Mouse (Mus musculus): ENCODE measurements around the gene Pkp4. TPM values are rescaled to one million over a fixed set of nuclear protein-coding genes. Genes with fewer than 3 reads are reported as not detected.

Gene Pkp4
- polyA plus RNA-seq, 1 experiment from 2014 or later, result 23.5 TPM

DNA sequence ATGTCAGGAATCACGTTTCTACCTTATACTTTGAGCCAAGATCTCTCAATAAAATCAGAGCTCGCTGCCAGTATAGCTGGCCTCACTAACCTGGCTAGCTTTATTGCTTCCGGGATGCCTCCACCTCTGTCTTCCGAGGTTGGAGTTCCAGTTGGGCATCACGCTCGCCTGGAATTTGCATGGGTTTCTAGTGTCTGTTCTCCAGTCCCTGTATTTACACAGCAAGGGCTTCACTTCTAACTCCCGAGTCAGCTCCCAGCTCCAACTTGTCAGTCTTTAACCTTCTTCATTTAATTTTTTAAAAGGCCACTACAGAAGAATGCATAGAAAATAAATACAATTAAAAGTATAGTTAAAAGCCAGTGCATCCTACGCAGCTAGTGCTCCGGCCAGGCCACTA lies 47.6 kb downstream of the Pkp4 start:
- Histone ChIP-seq H3K4me3 (ENCODE audit: low read length) (no peak overlapping the region), H3K36me3 (ENCODE audit: insufficient read depth, low read length) (no peaks in the 10 kb centered on the region), H3K9ac (replicated peaks; ENCODE audit: low read length) (no peak overlapping the region), H3K4me2 (replicated peaks; ENCODE audit: low read depth, low read length) (no peak overlapping the region), H3K9me3 (ENCODE audit: low read length) (no peaks in the 10 kb centered on the region), H3K27ac (ENCODE audit: low read length) (no peak overlapping the region), H3K4me1 (ENCODE audit: insufficient read depth, low read length) (peaks cover 19% of the 10 kb centered on the region), H3K27me3 (ENCODE audit: insufficient read depth, low read length) (no peaks in the 10 kb centered on the region)
- no peak for ATAC-seq (ENCODE audit: low FRiP score, low TSS enrichment)
- WGBS, result 50% methylated on average over 9 of the region's 9 CpGs

DNA sequence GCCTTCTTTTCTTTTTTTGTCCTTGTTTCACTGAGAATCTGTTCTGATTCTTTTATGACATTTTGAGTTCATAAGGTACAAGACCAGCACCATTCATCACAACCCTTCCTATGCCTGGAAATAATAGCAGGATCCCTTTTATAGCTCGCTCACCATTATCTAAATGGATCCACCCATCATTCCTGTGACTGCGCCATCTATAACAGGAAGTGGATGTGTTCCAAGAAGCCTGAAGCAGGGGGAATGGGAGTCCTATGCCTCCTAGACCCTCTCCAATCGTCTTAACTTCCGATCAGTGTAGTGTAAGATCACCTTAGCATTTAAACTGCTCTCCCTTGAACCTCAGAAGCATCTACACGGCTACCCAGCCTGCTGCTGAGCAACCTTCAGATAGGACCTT lies 50.4 kb downstream of the Pkp4 start:
- 86% methylated on average over 5 of the region's 5 CpGs for WGBS
- H3K27me3 ChIP-seq (ENCODE audit: insufficient read depth, low read length), result no peaks in the 10 kb centered on the region
- no peaks in the 10 kb centered on the region for H3K9me3 ChIP-seq (ENCODE audit: low read length)
- no peak overlapping the region for H3K27ac ChIP-seq (ENCODE audit: low read length)
- H3K4me3 ChIP-seq (ENCODE audit: low read length), result no peak overlapping the region
- peaks cover 15% of the 10 kb centered on the region for H3K4me1 ChIP-seq (ENCODE audit: insufficient read depth, low read length)
- no peak overlapping the region for H3K4me2 ChIP-seq (replicated peaks; ENCODE audit: low read depth, low read length)
- no peak for ATAC-seq (ENCODE audit: low FRiP score, low TSS enrichment)
- H3K9ac ChIP-seq (replicated peaks; ENCODE audit: low read length), result no peak overlapping the region
- 0 out of 2 replicates have a peak, but pooled peaks cover 2% of the 10 kb centered on the region for H3K36me3 ChIP-seq (ENCODE audit: insufficient read depth, low read length)

DNA sequence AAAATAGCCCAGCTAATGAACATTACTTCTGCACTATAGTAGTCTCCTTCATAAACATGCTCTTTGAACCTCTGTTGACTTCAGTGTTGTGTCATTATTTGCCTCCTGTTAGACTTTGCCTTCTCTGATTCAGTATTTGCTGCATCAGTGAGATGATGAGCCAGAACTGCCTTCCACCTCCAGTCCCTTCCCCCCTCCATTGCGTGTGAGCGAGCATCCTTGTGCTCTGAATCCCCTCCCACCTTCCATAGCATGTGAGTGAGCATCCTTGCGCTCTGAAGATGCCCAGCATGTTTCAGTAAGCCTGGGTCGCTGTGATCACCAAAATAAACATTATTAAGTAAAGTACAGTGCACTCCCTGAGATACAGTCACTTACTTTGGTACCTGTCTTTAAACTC lies 51.8 kb downstream of the Pkp4 start:
- Histone ChIP-seq H3K27me3 (ENCODE audit: insufficient read depth, low read length) (no peaks in the 10 kb centered on the region), H3K27ac (ENCODE audit: low read length) (no peak overlapping the region), H3K4me3 (ENCODE audit: low read length) (no peak overlapping the region), H3K9ac (replicated peaks; ENCODE audit: low read length) (no peak overlapping the region), H3K4me1 (ENCODE audit: insufficient read depth, low read length) (peaks cover 11% of the 10 kb centered on the region), H3K9me3 (ENCODE audit: low read length) (no peaks in the 10 kb centered on the region), H3K36me3 (ENCODE audit: insufficient read depth, low read length) (0 out of 2 replicates have a peak, but pooled peaks cover 8% of the 10 kb centered on the region), H3K4me2 (replicated peaks; ENCODE audit: low read depth, low read length) (no peak overlapping the region)
- no peak for ATAC-seq (ENCODE audit: low FRiP score, low TSS enrichment)
- 85% methylated on average over 4 of the region's 4 CpGs for WGBS

DNA sequence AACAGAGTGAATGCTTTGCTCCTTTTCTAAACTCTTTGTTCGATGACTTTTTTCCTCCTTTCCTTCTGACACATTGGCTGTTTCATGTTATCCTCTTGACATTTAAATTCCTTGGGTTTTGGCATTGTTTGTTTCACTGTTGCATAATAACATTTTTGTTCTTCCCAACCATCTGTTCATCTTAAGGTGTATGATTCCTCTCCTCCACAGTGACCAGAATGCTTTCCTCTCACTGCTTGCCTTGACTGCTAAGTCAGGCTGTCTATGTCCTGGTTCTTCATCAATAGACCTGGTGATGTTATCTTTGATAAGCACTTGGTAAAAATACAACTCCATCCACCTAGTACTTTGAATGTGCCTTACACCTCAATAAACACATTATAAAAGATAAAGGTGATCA lies 52.2 kb downstream of the Pkp4 start:
- 94% methylated on average over 1 of the region's 1 CpGs for WGBS
- H3K9ac ChIP-seq (replicated peaks; ENCODE audit: low read length), result no peak overlapping the region

DNA sequence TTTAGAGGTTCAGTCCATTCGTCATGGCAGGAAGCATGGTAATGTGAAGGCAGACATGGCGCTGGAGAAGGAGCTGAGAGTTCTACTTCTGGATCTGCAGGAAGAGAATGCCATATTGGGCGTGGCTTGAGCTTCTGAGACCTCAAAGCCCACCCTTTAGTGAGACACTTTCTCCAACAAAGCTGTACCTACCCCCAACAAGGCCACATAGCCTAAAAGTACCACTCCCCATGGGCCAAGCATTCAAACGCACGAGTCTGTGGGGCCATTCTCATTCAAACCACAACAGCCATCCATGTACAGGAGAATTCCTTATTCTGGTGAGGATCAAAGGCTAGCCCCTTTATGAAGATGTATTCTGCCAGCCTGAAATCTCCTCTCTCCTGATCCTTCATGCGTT lies 57.3 kb downstream of the Pkp4 start:
- Histone ChIP-seq H3K4me2 (replicated peaks; ENCODE audit: low read depth, low read length) (no peak overlapping the region), H3K27me3 (ENCODE audit: insufficient read depth, low read length) (no peaks in the 10 kb centered on the region), H3K9me3 (ENCODE audit: low read length) (no peaks in the 10 kb centered on the region), H3K4me3 (ENCODE audit: low read length) (no peak overlapping the region), H3K4me1 (ENCODE audit: insufficient read depth, low read length) (peaks cover 8% of the 10 kb centered on the region; the same call in 1 of the 2 replicates), H3K27ac (ENCODE audit: low read length) (no peak overlapping the region), H3K9ac (replicated peaks; ENCODE audit: low read length) (no peak overlapping the region), H3K36me3 (ENCODE audit: insufficient read depth, low read length) (0 out of 2 replicates have a peak, but pooled peaks cover 10% of the 10 kb centered on the region)
- 93% methylated on average over 6 of the region's 6 CpGs for WGBS
- no peak for ATAC-seq (ENCODE audit: low FRiP score, low TSS enrichment)

More for the DNA sequence above, 52.2 kb downstream of the Pkp4 start:
- H3K9me3 ChIP-seq (ENCODE audit: low read length), result no peaks in the 10 kb centered on the region
- H3K4me1 ChIP-seq (ENCODE audit: insufficient read depth, low read length), result peaks cover 7% of the 10 kb centered on the region
- H3K4me2 ChIP-seq (replicated peaks; ENCODE audit: low read depth, low read length), result no peak overlapping the region
- no peak for ATAC-seq (ENCODE audit: low FRiP score, low TSS enrichment)
- H3K27me3 ChIP-seq (ENCODE audit: insufficient read depth, low read length), result no peaks in the 10 kb centered on the region
- no peak overlapping the region for H3K4me3 ChIP-seq (ENCODE audit: low read length)
- H3K27ac ChIP-seq (ENCODE audit: low read length), result no peak overlapping the region
- 0 out of 2 replicates have a peak, but pooled peaks cover 10% of the 10 kb centered on the region for H3K36me3 ChIP-seq (ENCODE audit: insufficient read depth, low read length)

DNA sequence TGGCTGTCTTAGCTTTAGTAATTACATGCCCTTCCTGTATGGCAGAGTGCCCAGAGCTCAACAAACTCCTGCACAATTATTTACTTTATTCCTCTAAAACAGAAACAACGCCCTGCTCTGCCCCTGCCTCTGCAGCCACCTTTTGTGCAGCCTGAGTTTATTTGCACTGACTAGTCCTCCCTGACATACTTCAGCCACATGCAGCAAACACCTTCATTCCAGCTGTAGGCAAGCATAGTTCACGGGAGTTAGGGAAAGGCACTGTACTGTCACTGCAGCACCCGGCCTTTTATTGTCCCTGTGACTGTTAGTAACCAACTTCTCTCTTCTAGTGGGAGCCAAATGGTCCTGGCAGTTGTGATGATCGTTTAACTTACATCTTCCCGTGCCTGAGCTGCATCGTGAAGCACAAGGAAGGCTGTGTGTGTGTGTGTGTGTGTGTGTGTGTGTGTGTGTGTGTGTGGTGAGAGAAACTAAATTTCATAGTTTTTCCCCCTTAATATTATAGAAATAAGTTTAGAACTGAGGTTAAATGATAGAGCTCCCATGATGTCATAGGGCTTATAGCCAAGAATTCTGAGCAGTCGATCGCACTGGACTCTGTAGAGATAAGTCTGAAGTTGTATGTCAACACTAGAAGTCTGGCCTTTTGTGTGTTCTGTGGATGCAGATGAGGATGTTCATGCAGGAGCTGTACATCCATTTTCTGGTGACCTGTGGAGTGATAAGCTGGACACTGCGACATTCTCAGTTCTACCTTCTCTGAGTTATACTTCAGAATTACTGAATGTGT lies 59.5 kb downstream of the Pkp4 start:
- Histone ChIP-seq H3K27ac (ENCODE audit: low read length) (0 out of 2 replicates have a peak overlapping the region, but pooled peaks have one; percentile 15), H3K9me3 (ENCODE audit: low read length) (no peaks in the 10 kb centered on the region), H3K4me1 (ENCODE audit: insufficient read depth, low read length) (peaks cover 8% of the 10 kb centered on the region; the same call in 1 of the 2 replicates), H3K27me3 (ENCODE audit: insufficient read depth, low read length) (no peaks in the 10 kb centered on the region), H3K36me3 (ENCODE audit: insufficient read depth, low read length) (0 out of 2 replicates have a peak, but pooled peaks cover 10% of the 10 kb centered on the region), H3K4me3 (ENCODE audit: low read length) (no peak overlapping the region), H3K4me2 (replicated peaks; ENCODE audit: low read depth, low read length) (no peak overlapping the region), H3K9ac (replicated peaks; ENCODE audit: low read length) (no peak overlapping the region)
- peak; percentile 59 for ATAC-seq (ENCODE audit: low FRiP score, low TSS enrichment)
- WGBS, result 32% methylated on average over 9 of the region's 9 CpGs

DNA sequence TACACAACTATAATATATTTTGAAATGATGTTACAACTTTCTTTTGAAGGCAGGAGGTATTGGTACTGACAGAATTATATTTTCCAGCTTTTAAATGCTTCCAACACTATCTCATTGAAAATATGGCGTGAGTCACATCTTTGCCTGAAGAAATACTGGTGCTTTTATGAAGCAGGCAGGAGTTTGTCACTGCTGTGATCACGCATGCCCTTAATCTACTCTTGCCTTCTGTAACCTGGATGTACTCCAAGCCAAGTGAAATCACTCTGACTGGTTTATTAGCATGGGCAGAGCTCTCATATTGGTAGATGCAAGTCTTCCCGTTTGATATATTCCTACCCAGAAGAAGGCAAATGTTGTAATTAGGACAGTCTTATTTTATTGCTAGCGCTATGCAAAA lies 65.7 kb downstream of the Pkp4 start:
- 83% methylated on average over 4 of the region's 4 CpGs for WGBS
- no peak overlapping the region for H3K4me2 ChIP-seq (replicated peaks; ENCODE audit: low read depth, low read length)
- H3K4me1 ChIP-seq (ENCODE audit: insufficient read depth, low read length), result 0 out of 2 replicates have a peak, but pooled peaks cover 7% of the 10 kb centered on the region

DNA sequence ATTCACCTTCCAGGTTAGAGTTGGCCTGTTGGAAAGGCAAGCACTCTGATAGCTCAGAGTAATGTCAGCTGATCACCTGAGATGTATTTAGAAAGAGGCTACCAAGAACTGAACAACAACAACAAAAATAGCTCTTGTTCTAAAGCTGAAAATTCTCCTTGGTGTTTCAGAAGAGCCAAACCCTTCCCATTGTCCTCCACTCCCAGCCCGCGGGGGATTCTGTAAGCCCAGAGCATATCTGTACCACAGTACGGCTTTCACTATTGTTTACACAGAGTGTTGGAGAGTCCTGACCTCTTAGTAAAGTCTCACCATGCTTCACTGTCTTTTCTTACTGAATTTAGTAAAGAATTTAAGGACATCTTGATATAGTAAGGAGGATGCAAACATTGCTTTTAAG lies 66.4 kb downstream of the Pkp4 start:
- no peaks in the 10 kb centered on the region for H3K27me3 ChIP-seq (ENCODE audit: insufficient read depth, low read length)
- H3K36me3 ChIP-seq (ENCODE audit: insufficient read depth, low read length), result 0 out of 2 replicates have a peak, but pooled peaks cover 2% of the 10 kb centered on the region
- no peak overlapping the region for H3K4me3 ChIP-seq (ENCODE audit: low read length)
- 0 out of 2 replicates have a peak, but pooled peaks cover 7% of the 10 kb centered on the region for H3K4me1 ChIP-seq (ENCODE audit: insufficient read depth, low read length)
- WGBS, result 78% methylated on average over 3 of the region's 3 CpGs
- H3K4me2 ChIP-seq (replicated peaks; ENCODE audit: low read depth, low read length), result no peak overlapping the region
- H3K9me3 ChIP-seq (ENCODE audit: low read length), result no peaks in the 10 kb centered on the region
- ATAC-seq (ENCODE audit: low FRiP score, low TSS enrichment), result no peak
- no peak overlapping the region for H3K27ac ChIP-seq (ENCODE audit: low read length)
- no peak overlapping the region for H3K9ac ChIP-seq (replicated peaks; ENCODE audit: low read length)

More for the DNA sequence above, 65.7 kb downstream of the Pkp4 start:
- H3K27ac ChIP-seq (ENCODE audit: low read length), result no peak overlapping the region
- ATAC-seq (ENCODE audit: low FRiP score, low TSS enrichment), result no peak
- no peak overlapping the region for H3K4me3 ChIP-seq (ENCODE audit: low read length)
- no peaks in the 10 kb centered on the region for H3K9me3 ChIP-seq (ENCODE audit: low read length)
- no peak overlapping the region for H3K9ac ChIP-seq (replicated peaks; ENCODE audit: low read length)
- no peaks in the 10 kb centered on the region for H3K36me3 ChIP-seq (ENCODE audit: insufficient read depth, low read length)
- H3K27me3 ChIP-seq (ENCODE audit: insufficient read depth, low read length), result no peaks in the 10 kb centered on the region

DNA sequence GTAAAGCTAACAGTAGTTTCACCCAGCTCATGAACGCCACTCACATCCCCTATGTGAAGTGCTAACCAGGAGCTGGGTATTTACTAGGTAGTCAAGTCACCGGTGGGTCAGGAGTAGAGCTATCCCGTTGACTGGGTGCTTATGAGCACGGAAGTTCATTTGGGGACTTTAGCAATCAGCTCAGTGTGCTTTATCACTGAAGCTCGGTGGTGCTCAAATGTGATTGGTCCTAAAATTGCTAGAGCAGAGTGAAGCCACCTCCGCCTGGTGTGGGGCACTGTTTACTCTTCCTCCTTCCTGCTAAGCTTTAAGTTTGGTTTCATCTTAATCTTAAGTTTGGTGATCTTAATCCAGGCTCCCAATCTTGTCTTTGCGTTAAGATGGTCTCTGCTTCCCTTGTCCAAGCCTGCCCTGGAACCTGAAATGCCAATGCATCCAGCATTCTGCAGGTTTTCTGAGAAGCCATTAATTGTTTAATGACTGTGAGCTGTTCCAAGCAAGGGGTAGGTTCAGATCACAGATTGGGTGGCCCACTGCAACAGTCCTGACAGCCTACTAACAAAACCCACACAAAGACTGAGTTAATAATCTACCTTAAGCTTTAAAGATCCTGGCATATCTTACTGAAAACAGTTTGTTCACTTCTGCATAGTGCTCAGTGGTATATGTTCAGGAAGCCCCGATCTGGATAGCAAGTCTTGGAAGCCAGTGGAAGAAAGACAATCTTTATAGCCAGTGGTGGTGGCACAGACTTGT lies 67.0 kb downstream of the Pkp4 start:
- Histone ChIP-seq H3K9ac (replicated peaks; ENCODE audit: low read length) (no peak overlapping the region), H3K27me3 (ENCODE audit: insufficient read depth, low read length) (no peaks in the 10 kb centered on the region), H3K4me2 (replicated peaks; ENCODE audit: low read depth, low read length) (no peak overlapping the region), H3K27ac (ENCODE audit: low read length) (no peak overlapping the region), H3K4me1 (ENCODE audit: insufficient read depth, low read length) (0 out of 2 replicates have a peak, but pooled peaks cover 7% of the 10 kb centered on the region), H3K4me3 (ENCODE audit: low read length) (no peak overlapping the region), H3K9me3 (ENCODE audit: low read length) (no peaks in the 10 kb centered on the region), H3K36me3 (ENCODE audit: insufficient read depth, low read length) (0 out of 2 replicates have a peak, but pooled peaks cover 8% of the 10 kb centered on the region)
- ATAC-seq (ENCODE audit: low FRiP score, low TSS enrichment), result peak; percentile 22; the same call in 1 of the 2 replicates
- WGBS, result 84% methylated on average over 8 of the region's 8 CpGs
